Mouse (Mus musculus): Measurements from ENCODE around the gene Hpse2.

The Hpse2 gene

DNA sequence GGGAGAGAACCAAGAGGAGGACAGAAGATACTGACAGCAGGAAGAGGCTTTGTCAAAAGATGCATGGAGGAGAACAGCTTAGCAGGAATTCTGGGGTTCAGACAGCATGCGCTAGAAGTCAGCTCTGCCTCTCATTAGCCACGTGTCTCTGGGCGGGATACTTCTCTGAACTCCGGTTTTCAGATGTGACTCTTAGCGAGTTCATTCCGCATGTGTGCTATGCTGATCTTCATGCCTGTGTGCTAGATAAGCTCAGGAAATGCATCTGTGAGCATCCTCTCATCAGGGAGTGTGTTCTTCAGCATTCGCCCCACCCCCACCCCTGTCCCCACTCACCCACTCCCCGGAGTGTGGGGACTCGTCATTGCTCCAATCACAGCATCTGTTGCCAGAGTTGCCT is 650.4 kb downstream of the Hpse2 start:
- no peak for DNase-seq (ENCODE audit: low spot score in 2 of 2)

Measured in frontal cortex, postnatal 25 days (tissue).